Mouse (Mus musculus) spleen, postnatal 4 days (tissue): Measurements from ENCODE around the gene Cfd.

Experiments
- DNase-seq, 2 experiments: peaks; one replicate each; pipeline ENCODE4 v3.0.0; 2022; ENCODE audit warnings: low spot score in 2 of 2

The Cfd gene

GRCm38 (mm10) chr10:79933145-79933679 lies 42.6 kb downstream of the Cfd start:
- DNase-seq = no peak

DNA sequence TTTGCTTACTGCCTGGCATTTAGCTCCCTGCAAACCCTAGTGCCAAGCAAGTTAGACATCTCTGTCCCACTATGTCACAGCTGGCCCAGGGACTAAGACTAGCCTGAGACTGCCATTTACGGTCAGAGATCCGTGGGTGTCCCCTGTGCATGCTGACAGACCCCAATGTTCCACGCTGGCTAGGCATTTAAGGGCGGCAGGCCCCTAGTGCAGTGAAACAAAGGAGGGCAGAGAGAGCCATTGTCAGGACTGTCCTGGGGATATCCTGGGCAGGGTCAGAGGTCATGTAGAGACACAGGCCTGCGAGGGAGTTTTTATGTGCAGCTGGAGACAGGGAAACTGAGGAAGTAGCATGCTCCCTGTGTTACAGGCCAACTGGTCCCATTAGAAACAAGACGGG lies 43.2 kb downstream of the Cfd start:
- no peak for DNase-seq

- DNase-seq = no peak
These were observed 43.6 kb downstream of the Cfd start for GRCm38 (mm10) chr10:79934272-79934721.

DNA sequence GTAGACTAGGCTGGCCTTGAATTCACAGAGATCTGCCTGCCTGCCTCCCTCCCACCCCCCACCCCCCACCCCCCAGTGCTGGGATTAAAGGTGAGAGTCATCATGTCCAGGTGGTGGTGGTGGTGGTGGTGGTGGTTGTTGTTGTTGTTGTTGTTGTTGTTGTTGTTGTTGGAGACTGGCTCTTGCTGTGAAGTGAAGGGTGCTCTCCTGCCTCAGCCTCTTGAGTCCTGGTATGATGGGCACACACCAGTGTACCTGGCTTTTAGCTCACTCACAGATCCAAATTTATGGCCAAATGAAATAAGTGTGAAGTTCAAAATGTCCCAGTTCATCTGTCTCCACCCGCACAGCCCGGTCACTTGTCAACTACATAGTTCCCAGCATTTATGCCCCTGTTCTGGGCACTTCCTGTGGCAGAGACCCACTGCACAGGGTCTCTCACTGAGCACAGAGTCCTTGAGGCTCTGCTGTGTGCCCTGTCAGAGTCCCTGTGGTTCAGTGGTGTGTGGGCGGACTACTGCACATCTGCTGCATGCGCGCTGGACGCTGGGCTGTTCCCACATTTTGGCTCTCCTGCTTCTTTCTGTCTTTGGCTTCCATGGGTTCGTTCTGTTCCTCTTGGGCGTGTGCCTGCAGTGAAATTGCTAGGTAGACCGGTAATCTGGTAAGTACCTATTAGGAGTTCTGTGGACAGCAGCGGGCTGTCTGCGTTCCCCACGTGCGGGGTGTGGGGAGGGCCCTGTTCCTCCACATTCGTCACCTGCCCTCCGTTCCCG lies 44.3 kb downstream of the Cfd start:
- DNase-seq = no peak

DNA sequence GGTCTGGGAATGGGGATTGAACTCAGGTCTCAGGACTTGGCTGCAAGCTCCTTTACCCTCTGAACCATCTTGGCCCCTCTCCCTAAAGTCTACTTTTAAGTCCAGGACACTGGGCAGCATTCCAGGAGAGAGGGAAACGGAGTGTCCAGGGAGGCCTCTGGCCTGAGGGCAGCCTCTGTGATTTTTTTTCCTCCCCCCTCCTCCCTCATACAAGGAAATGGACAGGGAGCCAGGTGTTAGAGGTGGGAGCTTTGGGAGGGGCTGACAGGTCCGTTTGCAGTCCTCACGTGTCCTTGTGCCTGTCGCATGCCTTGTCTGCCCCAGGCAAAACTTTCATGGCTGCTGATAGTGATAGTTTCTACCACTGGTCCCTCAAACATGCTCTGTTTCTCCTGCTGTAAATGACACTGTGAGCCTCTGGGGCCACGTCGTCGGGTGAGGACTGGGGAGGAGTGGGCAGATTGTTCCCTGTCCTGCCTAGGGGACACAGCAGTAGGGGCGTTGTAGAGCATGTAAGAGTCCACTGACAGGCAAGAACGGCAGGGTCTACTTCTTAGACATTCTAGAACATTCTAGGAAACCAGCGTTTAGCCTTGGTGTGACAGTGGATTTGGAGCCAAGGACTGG lies 45.7 kb downstream of the Cfd start:
- DNase-seq = no peak

- DNase-seq = peak; percentile 89 to 93
These were observed 46.3 kb downstream of the Cfd start for GRCm38 (mm10) chr10:79936911-79937441.

DNA sequence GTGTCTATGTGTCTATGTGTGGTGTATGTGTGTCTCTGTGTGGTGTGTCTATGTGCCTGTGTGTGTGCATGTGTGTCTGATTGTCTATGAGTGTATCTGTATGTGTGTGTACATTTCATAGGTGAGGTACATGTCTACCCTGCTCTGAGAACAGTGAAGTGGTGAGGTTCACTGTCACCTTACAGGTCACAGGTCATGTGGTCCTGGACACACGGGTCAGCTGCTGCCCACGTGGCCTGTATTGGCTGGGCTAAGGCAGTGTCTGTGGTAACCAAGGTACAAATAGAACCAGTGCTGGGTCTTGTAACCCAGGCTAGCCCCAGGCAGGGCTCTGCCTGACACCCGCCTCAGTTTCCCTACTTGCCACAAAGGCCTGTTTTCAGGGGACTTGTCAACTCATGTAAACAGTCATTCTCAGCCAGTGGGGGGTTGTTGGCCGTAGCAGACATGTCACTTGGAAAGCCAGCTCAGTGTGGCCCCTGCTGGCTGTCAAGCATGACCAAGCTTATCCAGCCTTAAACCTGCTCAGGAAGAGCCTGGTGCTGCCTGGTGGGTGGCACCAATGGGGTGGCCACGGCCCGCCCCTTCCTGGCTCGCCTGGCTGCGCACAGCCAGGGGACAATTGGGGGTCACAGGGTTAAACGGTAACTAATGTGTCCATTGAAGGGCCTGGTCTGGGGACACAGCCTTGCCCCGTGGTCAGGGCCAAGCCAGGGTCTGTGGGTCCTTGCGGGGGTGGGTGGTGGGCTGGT lies 47.3 kb downstream of the Cfd start:
- no peak for DNase-seq

- DNase-seq = peak in 1 of 2 experiments; percentile 76
These were observed 50.1 kb downstream of the Cfd start for GRCm38 (mm10) chr10:79940749-79941148.
